ENCODE assay signal across 12 mouse cellular contexts in the genomic region with DNA sequence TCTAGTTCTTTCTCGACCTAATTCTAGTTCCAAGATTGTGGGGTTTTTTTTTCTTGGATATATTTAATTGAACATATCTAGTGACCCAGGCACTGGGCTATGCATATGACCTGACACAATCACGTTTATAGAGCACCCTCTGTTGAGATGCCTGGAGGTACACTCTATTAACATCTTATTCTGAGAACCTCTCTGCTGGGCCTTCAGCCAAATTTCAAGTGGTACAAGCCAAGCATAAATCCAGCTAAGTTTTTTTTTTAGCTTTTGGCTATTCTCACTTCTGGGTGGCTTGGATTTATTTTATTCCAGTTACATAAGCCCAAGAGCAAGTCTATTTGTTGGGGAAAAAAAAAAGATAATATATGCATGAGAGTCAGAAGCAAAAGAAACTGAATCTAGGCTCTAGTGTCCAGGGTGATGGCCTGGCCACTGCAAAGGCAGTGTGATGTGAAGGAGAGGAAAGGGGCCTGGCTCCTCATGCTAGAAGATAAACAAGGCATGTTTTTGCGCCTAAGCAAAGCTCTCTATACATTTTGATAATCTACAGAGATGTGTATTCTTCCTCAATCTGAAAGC.
DNase-seq lines count a peak whose midpoint lies in the region; ATAC-seq lines count a peak whose summit lies in the region.
"Had no signal": no experiment of that assay in that cellular context is flagged by ENCODE, and none has a peak within 500 bp of the region (broad histone marks: within the 10 kb centered on the region; RNA-seq: fewer than 3 reads in every experiment).

No protein-coding gene starts in this region.

- no peak overlapping the region for H3K9ac ChIP-seq in liver, embryonic 11.5 days (ENCODE audit: low read depth, low read length)
- H3K9ac ChIP-seq: heart, embryonic 13.5 days; limb, embryonic 15.5 days had no signal

- intact Hi-C loops in left cerebral cortex, postnatal 36 days (cut with DNase I) = no loop called here

- no peak overlapping the region for H3K27ac ChIP-seq in liver, embryonic 11.5 days (ENCODE audit: low read depth, low read length)
- H3K27ac ChIP-seq: forebrain, embryonic 10.5 days; heart, embryonic 13.5 days; limb, embryonic 15.5 days had no signal

- H3K9me3 ChIP-seq in liver, embryonic 11.5 days (ENCODE audit: control insufficient read depth, low read length) = no peaks in the 10 kb centered on the region
- H3K9me3 ChIP-seq: forebrain, embryonic 10.5 days; heart, embryonic 13.5 days; limb, embryonic 15.5 days; megakaryocyte, embryonic 14.5 days had no signal

- H3K4me2 ChIP-seq in liver, embryonic 11.5 days = no peak overlapping the region
- H3K4me2 ChIP-seq: heart, embryonic 13.5 days; limb, embryonic 15.5 days had no signal

- no peaks in the 10 kb centered on the region for H3K27me3 ChIP-seq in liver, embryonic 11.5 days (replicated peaks; ENCODE audit: control insufficient read depth, insufficient read depth, low read length)
- H3K27me3 ChIP-seq: heart, embryonic 13.5 days; limb, embryonic 15.5 days; megakaryocyte, embryonic 14.5 days had no signal

- no peak overlapping the region for H3K4me3 ChIP-seq in liver, embryonic 11.5 days (ENCODE audit: low read depth, low read length)
- H3K4me3 ChIP-seq: forebrain, embryonic 10.5 days; heart, embryonic 13.5 days; limb, embryonic 15.5 days; megakaryocyte, embryonic 14.5 days had no signal

- DNase-seq in layer of hippocampus, adult 11-12 months (ENCODE audit: low spot score) = peak; percentile 38
- no peak for DNase-seq in layer of hippocampus, postnatal 36 days
- peak; percentile 6 for DNase-seq in cerebellum, adult 9-11 months
- peak; percentile 20 to 31 for DNase-seq in heart, adult 9 months (ENCODE audit: low spot score in 2 of 2)
- peak; percentile 27 to 46 for DNase-seq in left cerebral cortex, postnatal 36 days (ENCODE audit: low spot score in 2 of 2)
- no peak for DNase-seq in liver, embryonic 11.5 days (ENCODE audit: low spot score)
- DNase-seq: kidney, adult 9 months had no signal

- no peak for ATAC-seq in activated CD4-positive, CD25-positive, alpha-beta regulatory T cell, adult 4 months
- no peak for ATAC-seq in liver, embryonic 11.5 days (replicated peaks; ENCODE audit: low FRiP score)

- WGBS in liver, embryonic 11.5 days = 69% methylated on average over 3 of the region's 3 CpGs

- H3K36me3 ChIP-seq in liver, embryonic 11.5 days (ENCODE audit: control insufficient read depth, insufficient read depth, low read length) = no peaks in the 10 kb centered on the region
- H3K36me3 ChIP-seq: forebrain, embryonic 10.5 days; heart, embryonic 13.5 days; limb, embryonic 15.5 days had no signal

- H3K4me1 ChIP-seq in liver, embryonic 11.5 days (replicated peaks; ENCODE audit: control insufficient read depth, insufficient read depth, low read length) = no peaks in the 10 kb centered on the region
- H3K4me1 ChIP-seq: limb, embryonic 15.5 days; megakaryocyte, embryonic 14.5 days had no signal

Comparison
In these comparisons a context has a peak if more than half of its experiments do, and no peak if none do; other contexts are left out.
1. DNase-seq: peak in layer of hippocampus, adult 11-12 months (single experiment), cerebellum, adult 9-11 months (single experiment), heart, adult 9 months (2 of 2) and left cerebral cortex, postnatal 36 days (2 of 2); none in layer of hippocampus, postnatal 36 days (0 of 2) and liver, embryonic 11.5 days (single experiment).